Mouse (Mus musculus) bone marrow, adult 2 months (tissue): Measurements from ENCODE around the gene Ndufc2.

Source experiments
- CTCF ChIP-seq: fragments of 200-500 bp; IDR thresholded peaks from 2 replicates; pipeline ENCODE4 v1.5.1; 2011; ENCODE audit warnings: low read length, control low read depth; ENCODE audit not compliant: control insufficient read depth, insufficient read depth
- POLR2A ChIP-seq: fragments of 200-500 bp; IDR thresholded peaks from 2 replicates; pipeline ENCODE4 v1.6.1; 2011; ENCODE audit warnings: low read depth, mild to moderate bottlenecking, control low read depth, low read length, borderline replicate concordance; ENCODE audit not compliant: control insufficient read depth

DNA sequence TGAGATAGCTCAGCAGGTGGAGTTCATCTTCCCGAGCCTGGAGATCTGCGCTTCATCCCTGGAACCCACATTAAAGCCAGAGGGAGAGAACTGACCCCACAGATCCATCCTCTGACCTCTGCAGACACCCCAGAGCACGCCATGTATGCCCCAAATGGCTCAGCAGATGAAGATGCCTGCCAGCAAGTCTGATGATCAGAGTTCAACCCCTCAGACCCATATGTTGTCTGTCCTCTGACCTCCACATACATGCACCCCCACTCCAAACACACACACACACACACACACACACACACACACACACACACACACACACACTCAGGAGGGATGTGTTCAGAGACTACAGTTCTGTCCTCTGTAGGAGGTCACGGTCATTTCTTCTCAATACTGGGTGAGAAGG is 16.7 kb downstream of the Ndufc2 start:
- TF ChIP-seq CTCF = no peak
- no peak for TF ChIP-seq POLR2A
